Mouse (Mus musculus) cortical plate, adult 2 months (tissue): Measurements from ENCODE around the gene Gm44790.

Experiments
- CTCF ChIP-seq: fragments of 200-500 bp; IDR thresholded peaks from 2 replicates; pipeline ENCODE4 v1.5.1; 2011; ENCODE audit warnings: mild to moderate bottlenecking, control low read depth, low read length; ENCODE audit not compliant: insufficient read depth; ENCODE audit errors: extremely low read depth
- POLR2A ChIP-seq: fragments of 200-500 bp; IDR thresholded peaks from 2 replicates; pipeline ENCODE4 v1.6.1; 2011; ENCODE audit warnings: mild to moderate bottlenecking, low read length, control low read depth; ENCODE audit not compliant: insufficient read depth; ENCODE audit errors: extremely low read depth

DNA sequence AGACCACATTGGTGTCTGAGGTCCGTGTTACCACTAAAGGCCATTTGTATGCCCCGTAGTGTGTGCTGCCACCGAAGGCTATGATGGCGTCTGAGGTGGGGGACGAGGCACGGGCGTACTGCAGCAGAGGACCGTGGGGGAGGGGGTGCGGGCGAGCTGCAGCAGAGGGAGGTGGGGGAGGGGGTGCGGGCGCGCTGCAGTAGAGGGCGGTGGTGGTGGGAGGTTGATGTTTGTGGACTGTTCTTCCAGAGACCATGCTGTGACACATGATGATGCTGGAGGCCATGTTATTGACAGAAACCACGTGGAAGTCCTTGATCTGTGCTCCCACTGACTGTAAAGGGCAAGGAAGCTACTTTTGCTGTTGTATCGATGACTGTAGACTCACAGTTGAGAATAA, 43.1 kb upstream of the Gm44790 start:
- TF ChIP-seq POLR2A (no peak), CTCF (no peak)
